ENCODE assay signal across 9 mouse cellular contexts in genomic region chr10:81363436-81364346, GRCm38 (mm10). TPM values are rescaled to one million over a fixed set of nuclear protein-coding genes. Genes with fewer than 3 reads are reported as not detected.
A peak's percentile ranks its signal among the peaks of the same experiment; 100 is the strongest.
DNase-seq lines count a peak whose midpoint lies in the region; ATAC-seq and TF ChIP-seq lines count a peak whose summit lies in the region.
"Had no signal": no experiment of that assay in that cellular context is flagged by ENCODE, and none has a peak within 500 bp of the region (broad histone marks: within the 10 kb centered on the region; RNA-seq: fewer than 3 reads in every experiment).

No protein-coding gene starts in this region.

- H3K4me3 ChIP-seq in forebrain, postnatal 0 days (ENCODE audit: low read depth, low read length), result no peak overlapping the region; the same call in 1 of the 2 replicates
- H3K4me3 ChIP-seq in myocyte, result no peak overlapping the region

- peak; percentile 20 for TF ChIP-seq POLR2A in myocyte (IDR thresholded peaks at IDR 0.05; ENCODE audit: insufficient read length, low read depth)

- ATAC-seq in forebrain, postnatal 0 days, result no peak

- no peak overlapping the region; the same call in 1 of the 2 replicates for H3K9ac ChIP-seq in forebrain, postnatal 0 days

- H3ac ChIP-seq in myocyte (ENCODE audit: control insufficient read depth, insufficient read length), result no peak overlapping the region

- TF ChIP-seq CTCF in forebrain, postnatal 0 days (IDR thresholded peaks at IDR 0.05; ENCODE audit: low read depth), result no peak

- DNase-seq in heart, adult 11 months, result peak; percentile 96
- DNase-seq in heart, postnatal 25 days (ENCODE audit: low spot score), result no peak
- DNase-seq in forebrain, postnatal 0 days, result no peak
- DNase-seq in kidney, postnatal 10 days, result peak; percentile 67
- DNase-seq in gastrocnemius, postnatal 25 days, result no peak
- no peak for DNase-seq in c-Kit-positive CD71-positive TER-119-positive erythroid progenitor cells, embryonic 14.5 days (ENCODE audit: low spot score)
- no peak for DNase-seq in MN1 (ENCODE audit: low spot score)
- DNase-seq: cerebellum, adult 8-10 months had no signal

- 0 out of 2 replicates have a peak, but pooled peaks cover 7% of the 10 kb centered on the region for H3K27me3 ChIP-seq in forebrain, postnatal 0 days (ENCODE audit: insufficient read depth, low read length)
- H3K27me3 ChIP-seq in myocyte (ENCODE audit: control insufficient read depth, insufficient read depth, insufficient read length), result no peaks in the 10 kb centered on the region

- H3K4me2 ChIP-seq in forebrain, postnatal 0 days (ENCODE audit: low read depth), result peak overlapping the region; percentile 30
- no peak overlapping the region for H3K4me2 ChIP-seq in myocyte (ENCODE audit: low read depth)

- H3K27ac ChIP-seq in forebrain, postnatal 0 days (ENCODE audit: low read depth, low read length), result no peak overlapping the region

- 17% methylated on average over 54 of the region's 54 CpGs for WGBS in forebrain, postnatal 0 days

- intact Hi-C loops in heart, postnatal 25 days (cut with DNase I), result no loop called here

- peaks cover 2% of the 10 kb centered on the region for H3K79me2 ChIP-seq in myocyte (ENCODE audit: control insufficient read depth, insufficient read depth)

- H3K9me3 ChIP-seq in forebrain, postnatal 0 days (ENCODE audit: low read length), result no peaks in the 10 kb centered on the region

- 0 out of 2 replicates have a peak, but pooled peaks cover 4% of the 10 kb centered on the region for H3K4me1 ChIP-seq in forebrain, postnatal 0 days (ENCODE audit: insufficient read depth)

- H3K36me3 ChIP-seq in forebrain, postnatal 0 days (ENCODE audit: insufficient read depth), result peaks cover 32% of the 10 kb centered on the region
- H3K36me3 ChIP-seq in myocyte (ENCODE audit: control insufficient read depth, insufficient read depth), result peaks cover 14% of the 10 kb centered on the region

TF ChIP-seq in myocyte, 11 proteins besides CTCF, POLR2A, EP300 and RAD21:
- TF ChIP-seq TCF3 (IDR thresholded peaks at IDR 0.05; ENCODE audit: insufficient read length, low read depth) (no peak), REST (IDR thresholded peaks at IDR 0.05; ENCODE audit: insufficient read depth, insufficient read length) (no peak), TCF12 (IDR thresholded peaks at IDR 0.05; ENCODE audit: insufficient read depth, poor library complexity, severe bottlenecking) (no peak), MYOD1 (IDR thresholded peaks at IDR 0.05; ENCODE audit: control insufficient read depth in 1 of 3, insufficient read length in 2 of 3, low read depth in 2 of 3) (no peak), POLR2AphosphoS2 (IDR thresholded peaks at IDR 0.05; ENCODE audit: insufficient read length, low read depth) (no peak), SRF (IDR thresholded peaks at IDR 0.05; ENCODE audit: control insufficient read depth, insufficient read length, low read depth) (no peak), MAX (IDR thresholded peaks at IDR 0.05; ENCODE audit: low read depth) (no peak)

RNA-seq across cellular contexts. Expression of gene 4930404N11Rik, which starts 1.9 kb away (rescaled TPM):
- 1 to 10 TPM in 1 of 2 experiments, under 1 TPM in 1; 0.78 to 1.2 TPM for total RNA-seq in heart, postnatal 25 days (2021)
- total RNA-seq in forebrain, postnatal 0 days (2014; rRNA removed), result not detected in 2 replicates
- polyA plus RNA-seq in forebrain, postnatal 0 days (2015; fragmentation: Nextera tagmentation; extraction: Ambion mirVana), result 0.16 and 0.20 TPM in 2 replicates
- 0.92 TPM for polyA plus RNA-seq in myocyte (2012; fragmentation: generic; extraction: Trizol)
- under 1 TPM; 0.48 to 0.49 TPM for total RNA-seq in gastrocnemius, postnatal 25 days (2021)

RNA-seq across cellular contexts. Expression of gene Mfsd12, which starts 6.4 kb away (rescaled TPM):
- total RNA-seq in heart, postnatal 25 days (2021), result 10 to 100 TPM; 12.5 to 13.7 TPM
- 19.8 and 23.4 TPM in 2 replicates for total RNA-seq in forebrain, postnatal 0 days (2014; rRNA removed)
- polyA plus RNA-seq in forebrain, postnatal 0 days (2015; fragmentation: Nextera tagmentation; extraction: Ambion mirVana), result 10.1 TPM in 2 replicates
- polyA plus RNA-seq in myocyte (2012; fragmentation: generic; extraction: Trizol), result 21.7 TPM
- total RNA-seq in gastrocnemius, postnatal 25 days (2021), result 1 to 10 TPM; 2.3 to 2.9 TPM

RNA-seq across cellular contexts. Expression of gene Hmg20b, which starts 13.4 kb away (rescaled TPM):
- 10 to 100 TPM; 68.7 to 70.2 TPM for total RNA-seq in heart, postnatal 25 days (2021)
- 15.1 and 21.6 TPM in 2 replicates for total RNA-seq in forebrain, postnatal 0 days (2014; rRNA removed)
- polyA plus RNA-seq in forebrain, postnatal 0 days (2015; fragmentation: Nextera tagmentation; extraction: Ambion mirVana), result 25.1 and 25.2 TPM in 2 replicates
- 80.2 TPM for polyA plus RNA-seq in myocyte (2012; fragmentation: generic; extraction: Trizol)
- 10 to 100 TPM; 22.9 to 29.6 TPM for total RNA-seq in gastrocnemius, postnatal 25 days (2021)

RNA-seq across cellular contexts. Expression of gene Fzr1, which starts 14.6 kb away (rescaled TPM):
- total RNA-seq in heart, postnatal 25 days (2021), result 10 to 100 TPM; 27.7 to 32.3 TPM
- 60.2 and 67.2 TPM in 2 replicates for total RNA-seq in forebrain, postnatal 0 days (2014; rRNA removed)
- polyA plus RNA-seq in forebrain, postnatal 0 days (2015; fragmentation: Nextera tagmentation; extraction: Ambion mirVana), result 128 and 132 TPM in 2 replicates
- polyA plus RNA-seq in myocyte (2012; fragmentation: generic; extraction: Trizol), result 42.0 TPM
- 10 to 100 TPM; 13.5 to 14.0 TPM for total RNA-seq in gastrocnemius, postnatal 25 days (2021)

RNA-seq across cellular contexts. Expression of gene Dohh, which starts 20.5 kb away (rescaled TPM):
- 10 to 100 TPM; 52.0 to 56.2 TPM for total RNA-seq in heart, postnatal 25 days (2021)
- 126 and 139 TPM in 2 replicates for total RNA-seq in forebrain, postnatal 0 days (2014; rRNA removed)
- polyA plus RNA-seq in forebrain, postnatal 0 days (2015; fragmentation: Nextera tagmentation; extraction: Ambion mirVana), result 111 and 125 TPM in 2 replicates
- polyA plus RNA-seq in myocyte (2012; fragmentation: generic; extraction: Trizol), result 103 TPM
- 10 to 100 TPM; 41.1 to 41.2 TPM for total RNA-seq in gastrocnemius, postnatal 25 days (2021)

Comparison
In these comparisons a context has a peak if more than half of its experiments do, and no peak if none do; other contexts are left out.
1. DNase-seq: peak in heart, adult 11 months (single experiment) and kidney, postnatal 10 days (single experiment); none in heart, postnatal 25 days (single experiment), forebrain, postnatal 0 days (single experiment), gastrocnemius, postnatal 25 days (single experiment), c-Kit-positive CD71-positive TER-119-positive erythroid progenitor cells, embryonic 14.5 days (single experiment) and MN1 (single experiment).